Mouse (Mus musculus) liver, embryonic 11.5 days (tissue): Measurements from ENCODE around the gene Arhgap40. TPM values are rescaled to one million over a fixed set of nuclear protein-coding genes. Genes with fewer than 3 reads are reported as not detected.

Experiments
- ATAC-seq: fragments of 200-750 bp; cut with Nextera tagmentation; replicated peaks from 2 replicates; pipeline ENCODE4 v1.8.0; 2017; ENCODE audit warnings: moderate number of reproducible peaks, mild to moderate bottlenecking, moderate TSS enrichment, moderate library complexity; ENCODE audit not compliant: low FRiP score
- DNase-seq: peaks from one replicate; pipeline ENCODE4 v3.0.0-alpha.2; 2017; ENCODE audit warnings: low spot score
- H3K27ac ChIP-seq: fragments of 300-500 bp; sonication (generic); 2 replicates; pipeline ENCODE4 v1.5.1; 2014; ENCODE audit warnings: mild to moderate bottlenecking, low read depth, low read length, control low read depth
- H3K27me3 ChIP-seq: fragments of 300-500 bp; sonication (generic); replicated peaks from 2 replicates; pipeline ENCODE4 v1.6.1; 2014; ENCODE audit warnings: low read length, mixed read lengths; ENCODE audit not compliant: control insufficient read depth, insufficient read depth
- H3K36me3 ChIP-seq: fragments of 300-500 bp; sonication (generic); 2 replicates; pipeline ENCODE4 v1.6.1; 2014; ENCODE audit warnings: mild to moderate bottlenecking, low read length, moderate library complexity, mixed read lengths; ENCODE audit not compliant: control insufficient read depth, insufficient read depth
- H3K4me1 ChIP-seq: fragments of 300-500 bp; sonication (generic); replicated peaks from 2 replicates; pipeline ENCODE4 v1.6.1; 2014; ENCODE audit warnings: low read length, mixed read lengths; ENCODE audit not compliant: control insufficient read depth, insufficient read depth
- H3K4me2 ChIP-seq: fragments of 300-500 bp; sonication (generic); 2 replicates; pipeline ENCODE4 v1.6.1; 2014; ENCODE audit warnings: mild to moderate bottlenecking, control low read depth, moderate library complexity
- H3K4me3 ChIP-seq: fragments of 300-500 bp; sonication (generic); 2 replicates; pipeline ENCODE4 v1.5.1; 2014; ENCODE audit warnings: low read depth, low read length, control low read depth
- H3K9ac ChIP-seq: fragments of 300-500 bp; sonication (generic); 2 replicates; pipeline ENCODE4 v1.6.1; 2014; ENCODE audit warnings: low read depth, low read length, control low read depth
- H3K9me3 ChIP-seq: fragments of 300-500 bp; sonication (generic); 2 replicates; pipeline ENCODE4 v1.6.1; 2016; ENCODE audit warnings: low read length, inconsistent platforms, mixed read lengths; ENCODE audit not compliant: control insufficient read depth
- WGBS: fragments of 180-500 bp; shearing (Covaris S2); extraction: QIAGEN DNeasy Blood & Tissue Kit; methylation state at CpG from one replicate; pipeline ENCODE4 v1.1.7; 2014; 5-methylcytosine and 5-hydroxymethylcytosine counted together
- polyA plus RNA-seq: library from polyadenylated mRNA; unstranded; fragments of >200 nt; fragmentation: Nextera tagmentation; extraction: Ambion mirVana; gene quantifications from 2 replicates; pipeline ENCODE4 v1.2.1, GENCODE M21; 2014

Arhgap40 gene
- polyA plus RNA-seq, 1 experiment from 2014 or later, result not detected

DNA sequence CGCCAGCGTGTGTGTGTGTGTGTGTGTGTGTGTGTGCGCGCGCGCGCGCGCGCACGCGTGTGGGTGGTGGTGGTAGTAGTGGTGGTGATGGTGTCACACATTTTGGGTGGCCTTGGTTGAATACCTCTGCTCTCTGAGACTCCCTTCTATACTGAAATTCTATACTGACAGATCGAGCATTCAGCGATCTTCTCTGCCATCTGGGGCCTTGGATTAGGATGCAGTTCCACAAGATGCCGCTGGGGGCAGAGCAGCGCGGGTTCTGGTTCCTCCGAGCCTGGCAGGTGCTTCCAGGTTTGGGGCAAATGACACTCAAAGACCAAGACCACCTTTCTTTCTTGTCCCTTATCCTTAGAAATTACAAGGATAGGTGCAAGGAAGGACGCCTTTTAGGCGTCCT lies 43.6 kb downstream of the Arhgap40 start:
- ATAC-seq, result 0 out of 2 replicates have a peak, but pooled peaks have one; percentile 35

DNA sequence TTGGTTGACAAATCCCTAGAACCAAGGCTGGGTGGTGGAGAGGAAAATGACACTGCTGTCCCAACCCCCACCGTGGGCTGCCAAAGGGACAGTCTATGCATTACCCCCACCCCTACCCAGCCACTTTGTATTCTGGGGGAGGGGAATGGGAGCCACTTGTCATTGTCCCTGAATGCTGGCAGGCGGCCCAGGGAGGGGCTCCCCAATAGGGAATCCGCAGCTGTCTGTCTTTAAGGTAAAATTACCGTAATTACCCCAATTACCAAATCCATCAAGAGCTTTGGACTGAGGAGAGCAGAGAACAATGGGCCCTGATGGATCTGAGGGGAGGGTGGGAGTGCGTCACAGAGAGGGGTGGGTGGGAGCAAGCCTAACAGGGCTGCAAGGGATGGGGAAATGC lies 44.2 kb downstream of the Arhgap40 start:
- Histone ChIP-seq H3K4me2 (no peak overlapping the region), H3K27me3 (peaks cover 33% of the 10 kb centered on the region), H3K27ac (no peak overlapping the region), H3K9me3 (no peaks in the 10 kb centered on the region), H3K4me1 (no peaks in the 10 kb centered on the region; the same call in 1 of the 2 replicates), H3K4me3 (no peak overlapping the region), H3K36me3 (no peaks in the 10 kb centered on the region), H3K9ac (no peak overlapping the region)
- DNase-seq, result no peak
- no peak for ATAC-seq
- WGBS, result 27% methylated on average over 5 of the region's 5 CpGs

More for the DNA sequence above, 43.6 kb downstream of the Arhgap40 start:
- Histone ChIP-seq H3K4me3 (peak overlapping the region; percentile 14; the same call in 1 of the 2 replicates), H3K27me3 (peaks cover 33% of the 10 kb centered on the region), H3K36me3 (no peaks in the 10 kb centered on the region), H3K9me3 (no peaks in the 10 kb centered on the region), H3K4me2 (peak overlapping the region; percentile 45), H3K9ac (no peak overlapping the region), H3K4me1 (no peaks in the 10 kb centered on the region; the same call in 1 of the 2 replicates), H3K27ac (no peak overlapping the region)
- DNase-seq, result peak; percentile 71
- WGBS, result under 1% methylated on average over 20 of the region's 20 CpGs

DNA sequence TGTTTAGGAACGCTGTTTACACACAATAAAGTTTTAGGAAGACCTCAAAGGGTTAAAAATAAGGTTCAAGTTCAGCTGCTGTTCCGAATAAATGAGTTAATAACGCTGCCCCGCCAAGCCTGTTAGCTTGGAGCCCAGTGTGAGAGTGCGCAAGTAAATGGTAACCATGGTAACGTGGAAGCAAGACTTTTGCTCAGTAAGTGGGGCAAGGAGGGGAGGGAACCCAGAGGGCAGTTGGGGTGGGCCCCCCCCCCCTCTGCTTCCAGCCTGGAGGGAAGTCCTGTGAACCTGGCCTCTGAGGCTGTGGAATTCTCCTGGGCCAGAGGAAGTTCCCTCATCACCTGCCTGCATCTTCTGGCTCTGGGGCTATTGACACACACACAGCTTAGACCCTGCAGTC lies 47.3 kb downstream of the Arhgap40 start:
- Histone ChIP-seq H3K4me1 (no peaks in the 10 kb centered on the region; the same call in 1 of the 2 replicates), H3K27me3 (peaks cover 22% of the 10 kb centered on the region), H3K36me3 (no peaks in the 10 kb centered on the region), H3K4me2 (no peak overlapping the region), H3K9ac (no peak overlapping the region), H3K4me3 (no peak overlapping the region), H3K9me3 (no peaks in the 10 kb centered on the region), H3K27ac (no peak overlapping the region)
- WGBS, result 62% methylated on average over 6 of the region's 6 CpGs
- DNase-seq (no peak), ATAC-seq (no peak)

DNA sequence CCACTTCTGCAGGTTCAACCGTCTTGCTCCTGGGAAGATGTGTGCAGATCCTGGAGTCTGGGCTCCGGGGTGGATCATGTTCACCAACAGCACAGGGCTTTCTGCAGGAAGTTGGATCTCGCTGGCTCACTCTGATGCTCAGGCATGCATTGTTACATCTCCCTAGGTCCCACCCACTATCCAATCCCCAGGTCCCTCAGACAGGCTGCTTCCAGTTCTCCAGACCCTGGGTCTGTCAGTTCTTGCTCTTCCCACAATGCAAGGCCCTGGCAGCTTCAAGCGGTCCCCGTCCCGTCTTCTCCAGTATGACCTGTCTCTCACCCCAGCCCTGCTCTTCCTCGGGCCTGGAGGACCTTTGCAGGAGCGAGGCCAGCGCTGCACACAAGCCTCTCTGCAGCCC lies 48.2 kb downstream of the Arhgap40 start:
- peaks cover 20% of the 10 kb centered on the region for H3K27me3 ChIP-seq
- H3K27ac ChIP-seq, result no peak overlapping the region
- no peaks in the 10 kb centered on the region for H3K36me3 ChIP-seq
- no peak overlapping the region for H3K9ac ChIP-seq
- H3K4me3 ChIP-seq, result no peak overlapping the region
- no peaks in the 10 kb centered on the region; the same call in 1 of the 2 replicates for H3K4me1 ChIP-seq
- no peak overlapping the region for H3K4me2 ChIP-seq
- no peak for DNase-seq
- WGBS, result 21% methylated on average over 9 of the region's 9 CpGs
- H3K9me3 ChIP-seq, result no peaks in the 10 kb centered on the region
- ATAC-seq, result no peak

DNA sequence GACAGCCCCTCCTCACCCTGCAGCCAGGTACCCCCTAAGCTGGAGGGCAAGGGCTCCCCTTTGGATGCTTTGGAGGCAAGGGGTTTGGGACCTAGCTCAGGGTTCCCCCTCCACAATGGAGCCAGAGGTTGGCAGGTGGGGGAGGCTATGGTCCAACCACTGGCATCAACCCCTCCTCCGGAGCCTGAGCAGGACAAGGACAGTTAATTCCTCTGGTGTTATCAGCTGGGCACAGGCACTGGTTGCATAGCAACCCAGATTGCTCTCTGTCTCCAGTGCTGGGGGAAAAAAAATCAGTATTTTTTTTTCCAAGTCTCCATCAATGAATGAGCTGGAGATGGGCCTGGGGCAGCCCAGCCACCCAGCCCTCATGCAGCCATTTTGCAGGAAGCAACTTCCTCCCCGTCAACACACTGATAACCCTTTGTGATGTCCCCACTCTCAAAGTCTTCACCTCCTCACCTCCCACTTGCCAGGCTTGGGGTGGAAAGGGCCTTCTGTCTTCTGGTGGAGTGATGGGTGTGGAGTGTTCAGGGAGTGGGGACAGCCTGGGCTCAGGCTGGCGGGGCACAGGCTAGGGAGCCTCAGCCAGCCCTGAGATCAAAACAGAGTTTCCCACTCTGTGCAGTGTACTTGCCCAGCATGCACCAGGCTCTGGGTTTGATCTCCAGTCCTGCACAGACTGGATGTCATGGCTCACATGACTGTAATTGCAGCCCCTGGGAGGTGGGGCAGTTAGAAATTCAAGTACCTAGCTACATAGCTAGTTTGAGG lies 49.0 kb downstream of the Arhgap40 start:
- no peaks in the 10 kb centered on the region for H3K36me3 ChIP-seq
- no peak overlapping the region for H3K27ac ChIP-seq
- WGBS, result 19% methylated on average over 3 of the region's 3 CpGs
- DNase-seq, result no peak
- no peak overlapping the region for H3K4me3 ChIP-seq
- no peak overlapping the region for H3K4me2 ChIP-seq
- no peaks in the 10 kb centered on the region for H3K4me1 ChIP-seq
- 0 out of 2 replicates have a peak, but pooled peaks have one; percentile 37 for ATAC-seq
- no peak overlapping the region for H3K9ac ChIP-seq
- no peaks in the 10 kb centered on the region for H3K9me3 ChIP-seq
- peaks cover 16% of the 10 kb centered on the region for H3K27me3 ChIP-seq

DNA sequence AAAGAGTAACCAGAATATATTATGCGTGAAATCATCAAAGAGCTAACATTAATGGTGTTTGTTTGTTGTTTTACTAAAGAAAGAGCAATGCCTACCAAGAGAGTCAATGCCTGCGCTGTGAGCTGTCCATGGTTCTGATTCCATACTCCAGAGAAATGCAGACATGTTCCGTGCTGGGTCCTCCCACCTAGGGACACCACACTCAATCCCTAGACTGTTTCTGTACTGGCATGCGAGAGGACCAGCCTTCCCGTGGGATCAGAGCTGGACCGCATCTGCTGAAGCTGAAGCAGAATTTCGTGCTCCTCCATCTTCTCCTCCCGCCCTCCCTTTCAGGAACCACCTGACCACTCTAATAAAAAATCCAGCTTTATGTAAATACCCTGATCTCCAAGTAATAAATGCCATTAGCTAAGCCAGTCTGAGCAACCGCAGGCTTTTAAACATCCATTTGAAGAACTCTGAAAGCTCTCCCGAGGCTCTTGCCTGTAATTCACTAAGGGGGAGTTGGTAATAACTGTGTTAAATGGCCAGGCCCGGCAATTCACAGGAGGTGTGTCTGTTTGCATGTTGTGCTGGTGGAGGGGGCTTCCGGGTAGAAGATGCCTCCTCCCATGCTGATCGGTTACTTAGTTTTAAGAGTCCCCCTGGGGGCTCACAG lies 58.0 kb downstream of the Arhgap40 start:
- Histone ChIP-seq H3K27me3 (peaks cover 5% of the 10 kb centered on the region; the same call in 1 of the 2 replicates), H3K4me2 (no peak overlapping the region), H3K36me3 (no peaks in the 10 kb centered on the region), H3K9me3 (no peaks in the 10 kb centered on the region), H3K27ac (no peak overlapping the region), H3K4me3 (no peak overlapping the region), H3K9ac (no peak overlapping the region), H3K4me1 (no peaks in the 10 kb centered on the region)
- ATAC-seq (no peak), DNase-seq (peak; percentile 45)
- 28% methylated on average over 13 of the region's 13 CpGs for WGBS

DNA sequence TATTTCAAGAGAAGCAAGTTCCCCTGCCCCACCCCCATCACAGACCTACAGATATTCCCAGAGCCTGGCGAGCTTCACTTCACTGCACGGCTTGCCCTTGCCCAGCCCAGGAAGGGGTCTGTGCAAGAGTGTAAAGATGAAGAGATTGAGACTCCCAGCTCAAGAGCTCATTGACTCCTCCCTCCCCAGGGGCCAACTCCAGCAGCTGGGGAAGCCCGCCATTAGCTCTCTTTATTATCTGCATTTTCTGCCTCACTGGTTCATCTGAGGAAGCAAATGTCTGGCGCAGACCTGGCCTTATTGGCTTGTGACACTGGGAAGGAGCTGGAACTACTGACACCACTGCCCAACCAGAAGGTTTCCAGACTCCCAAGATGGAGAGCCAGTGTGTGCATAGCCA lies 67.4 kb downstream of the Arhgap40 start:
- Histone ChIP-seq H3K4me3 (no peak overlapping the region), H3K4me2 (no peak overlapping the region), H3K4me1 (no peaks in the 10 kb centered on the region), H3K9ac (no peak overlapping the region), H3K9me3 (no peaks in the 10 kb centered on the region), H3K27me3 (no peaks in the 10 kb centered on the region), H3K36me3 (no peaks in the 10 kb centered on the region), H3K27ac (no peak overlapping the region)
- DNase-seq, result no peak
- WGBS, result 55% methylated on average over 4 of the region's 4 CpGs
- ATAC-seq, result no peak

DNA sequence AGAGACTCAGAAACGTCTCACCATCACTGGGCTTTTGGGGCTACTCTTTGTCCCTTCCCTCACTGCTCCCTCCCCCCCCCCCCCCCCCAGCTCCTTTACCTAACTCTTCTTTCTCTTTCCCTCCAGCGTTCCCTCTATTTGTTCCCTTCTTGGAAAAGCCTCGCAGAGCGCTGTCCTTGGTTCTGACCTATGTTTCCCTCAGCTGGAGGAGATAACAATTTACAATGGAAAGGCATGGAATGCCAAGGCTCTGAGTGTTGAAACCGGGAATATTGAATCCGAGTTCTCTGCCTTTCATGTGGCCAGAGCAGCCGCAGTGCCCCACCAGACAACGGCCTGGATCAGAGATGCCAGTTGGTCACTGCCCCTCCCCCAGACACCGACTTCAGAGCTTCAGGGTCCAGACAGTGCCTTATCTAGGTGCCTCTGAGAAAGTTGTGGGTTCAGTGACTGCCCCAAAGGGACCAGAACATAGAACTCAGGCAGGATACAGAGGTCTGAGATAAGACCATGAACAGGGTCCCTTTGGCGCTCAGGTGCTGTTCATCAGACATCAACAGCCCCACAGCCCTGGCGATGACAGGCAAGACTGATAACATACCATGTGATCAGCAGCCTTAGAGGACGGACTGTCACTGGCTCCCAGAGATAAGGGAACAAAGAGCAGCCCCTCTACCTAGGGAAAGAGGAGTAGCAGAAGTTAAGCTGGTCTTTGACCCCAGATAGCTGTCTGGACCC lies 72.2 kb downstream of the Arhgap40 start:
- Histone ChIP-seq H3K9me3 (no peaks in the 10 kb centered on the region), H3K27ac (no peak overlapping the region), H3K36me3 (no peaks in the 10 kb centered on the region), H3K9ac (no peak overlapping the region), H3K27me3 (0 out of 2 replicates have a peak, but pooled peaks cover 2% of the 10 kb centered on the region), H3K4me2 (peak overlapping the region; percentile 26), H3K4me1 (no peaks in the 10 kb centered on the region), H3K4me3 (no peak overlapping the region)
- WGBS, result 3% methylated on average over 12 of the region's 12 CpGs
- DNase-seq (no peak), ATAC-seq (peak; percentile 92)
